Mouse (Mus musculus): ENCODE results near the gene Tmem95. TPM values are rescaled to one million over a fixed set of nuclear protein-coding genes. Genes with fewer than 3 reads are reported as not detected.

Gene Tmem95
- total RNA-seq, 2 experiments from 2014 or later: not detected

GRCm38 (mm10) chr11:69858113-69858998 lies 19.5 kb downstream of the Tmem95 start, which contains the start of gene Tnk1:
Tnk1 (minus strand) TSS chr11:69858730.
- DNase-seq: no peak

GRCm38 (mm10) chr11:69855347-69855746 lies 22.5 kb downstream of the Tmem95 start:
- no peak for DNase-seq
- intact Hi-C loops (cut with DNase I; ENCODE audit: low total_unique reads): no loop called here

More at GRCm38 (mm10) chr11:69858113-69858998, 19.5 kb downstream of the Tmem95 start, which contains the start of gene Tnk1:
- intact Hi-C loops (cut with DNase I; ENCODE audit: low total_unique reads): no loop called here

- intact Hi-C loops (cut with DNase I; ENCODE audit: low total_unique reads): no loop called here
- no peak for DNase-seq
Observed at GRCm38 (mm10) chr11:69854680-69855079, 23.1 kb downstream of the Tmem95 start.

GRCm38 (mm10) chr11:69853994-69854393 lies 23.8 kb downstream of the Tmem95 start:
- intact Hi-C loops (cut with DNase I; ENCODE audit: low total_unique reads): no loop called here
- DNase-seq: no peak

- DNase-seq: no peak
- intact Hi-C loops (cut with DNase I; ENCODE audit: low total_unique reads): no loop called here
Observed at GRCm38 (mm10) chr11:69850754-69851153, 27.1 kb downstream of the Tmem95 start.

- DNase-seq: no peak
- intact Hi-C loops (cut with DNase I; ENCODE audit: low total_unique reads): loop anchor here (10.0 kb wide), 1 partner anchor 45 kb away; the partner anchor contains the start of gene Acap1
Observed at GRCm38 (mm10) chr11:69849884-69850283, 27.9 kb downstream of the Tmem95 start.

- intact Hi-C loops (cut with DNase I; ENCODE audit: low total_unique reads): loop anchor here (10.0 kb wide), 1 partner anchor 46 kb away; the partner anchor contains the start of gene Acap1
- DNase-seq: no peak
Observed at GRCm38 (mm10) chr11:69849128-69849527, 28.7 kb downstream of the Tmem95 start.

GRCm38 (mm10) chr11:69848021-69848420 lies 29.8 kb downstream of the Tmem95 start:
- DNase-seq: no peak
- intact Hi-C loops (cut with DNase I; ENCODE audit: low total_unique reads): loop anchor here (10.0 kb wide), 1 partner anchor 47 kb away; the partner anchor contains the start of gene Acap1

- no peak for DNase-seq
- intact Hi-C loops (cut with DNase I; ENCODE audit: low total_unique reads): loop anchor here (10.0 kb wide), 1 partner anchor 48 kb away; the partner anchor contains the start of gene Acap1
Observed at GRCm38 (mm10) chr11:69846738-69847688, 30.8 kb downstream of the Tmem95 start.

- peak; percentile 91 for DNase-seq
- intact Hi-C loops (cut with DNase I; ENCODE audit: low total_unique reads): loop anchor here (10.0 kb wide), 1 partner anchor 49 kb away; the partner anchor contains the start of gene Acap1
Observed at GRCm38 (mm10) chr11:69846198-69846680, 31.6 kb downstream of the Tmem95 start, which contains the start of gene Plscr3. Plscr3 (plus strand) TSS chr11:69846376.

GRCm38 (mm10) chr11:69838714-69839104 lies 39.1 kb downstream of the Tmem95 start:
- intact Hi-C loops (cut with DNase I; ENCODE audit: low total_unique reads): loop anchor here (5.0 kb wide), 1 partner anchor 36 kb away; the partner anchor contains the start of gene Fgf11
- DNase-seq: no peak

GRCm38 (mm10) chr11:69837952-69838713 lies 39.7 kb downstream of the Tmem95 start, which contains the start of gene Tmem256:
Tmem256 (plus strand) TSS chr11:69838514.
- intact Hi-C loops (cut with DNase I; ENCODE audit: low total_unique reads): loop anchor here (5.0 kb wide), 1 partner anchor 36 kb away; the partner anchor contains the start of gene Fgf11

GRCm38 (mm10) chr11:69837604-69837951 lies 40.2 kb downstream of the Tmem95 start, which contains the start of gene Nlgn2:
Nlgn2 (minus strand) TSS chr11:69837784.
- intact Hi-C loops (cut with DNase I; ENCODE audit: low total_unique reads): loop anchor here (5.0 kb wide), 1 partner anchor 35 kb away; the partner anchor contains the start of gene Fgf11
- DNase-seq: no peak

More at GRCm38 (mm10) chr11:69837952-69838713, 39.7 kb downstream of the Tmem95 start, which contains the start of gene Tmem256:
- DNase-seq: peak; percentile 94

- peak; percentile 45 for DNase-seq
- intact Hi-C loops (cut with DNase I; ENCODE audit: low total_unique reads): loop anchor here (5.0 kb wide), 1 partner anchor 35 kb away; the partner anchor contains the start of gene Fgf11
Observed at GRCm38 (mm10) chr11:69836703-69837576, 40.9 kb downstream of the Tmem95 start.

- intact Hi-C loops (cut with DNase I; ENCODE audit: low total_unique reads): loop anchor here (5.0 kb wide), 1 partner anchor 34 kb away; the partner anchor contains the start of gene Fgf11
- DNase-seq: no peak
Observed at GRCm38 (mm10) chr11:69835966-69836335, 41.9 kb downstream of the Tmem95 start.

GRCm38 (mm10) chr11:69835326-69835965 lies 42.4 kb downstream of the Tmem95 start:
- intact Hi-C loops (cut with DNase I; ENCODE audit: low total_unique reads): loop anchor here (5.0 kb wide), 1 partner anchor 33 kb away; the partner anchor contains the start of gene Fgf11

More at GRCm38 (mm10) chr11:69835326-69835965, 42.4 kb downstream of the Tmem95 start:
- DNase-seq: no peak
